Mouse (Mus musculus): ENCODE measurements at regions not wholly inside any gene's neighbourhood (a gene's known extent, or its start where the extent isn't known, plus 50 kb on each side); places are given as distances from the start of the nearest gene placed in this dataset.

DNA sequence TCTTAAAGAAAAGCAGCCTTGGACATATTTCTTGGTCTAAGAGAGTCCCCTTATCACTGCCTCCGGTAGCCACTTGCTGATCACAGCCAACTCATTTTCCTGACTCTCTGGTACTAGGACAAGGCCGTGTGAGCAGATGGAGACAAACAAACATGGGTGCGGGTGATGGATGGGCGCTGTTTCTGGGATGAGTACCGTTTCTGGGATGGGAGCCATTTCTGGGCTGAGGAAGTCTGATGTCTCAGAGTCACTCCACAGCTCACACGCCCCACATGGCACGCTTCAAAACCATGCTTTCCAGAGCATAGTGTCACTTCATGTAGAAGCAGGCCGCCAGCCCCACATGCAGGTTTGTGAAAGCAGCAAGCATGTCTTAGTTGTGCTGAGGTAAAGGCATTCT lies 225.6 kb upstream of the Cxcl12 start:
- TF ChIP-seq POLR2A (IDR thresholded peaks at IDR 0.05; ENCODE audit: borderline replicate concordance, insufficient read depth, low read length) (no peak), CTCF (IDR thresholded peaks at IDR 0.05; ENCODE audit: borderline replicate concordance, insufficient read depth, low read depth, low read length) (no peak)

Data from cerebellum, adult 2 months (tissue).